Mouse (Mus musculus) ES-E14 (cell line): ENCODE measurements at regions not wholly inside any gene's neighbourhood (a gene's known extent, or its start where the extent isn't known, plus 50 kb on each side); places are given as distances from the start of the nearest gene placed in this dataset.
A peak's percentile ranks its signal among the peaks of the same experiment; 100 is the strongest.

Experiments used
- DNase-seq: peaks from one replicate; pipeline ENCODE4 v3.0.0-alpha.2; 2013; ENCODE audit warnings: low read depth, low spot score
- H3K27ac ChIP-seq: 2 replicates; pipeline ENCODE4 v1.5.1; 2012; ENCODE audit warnings: low read depth, mild to moderate bottlenecking, low read length, moderate library complexity, mixed read lengths; ENCODE audit not compliant: poor library complexity, insufficient read depth, severe bottlenecking
- H3K36me3 ChIP-seq: 2 replicates; pipeline ENCODE4 v1.6.1; 2012; ENCODE audit warnings: mild to moderate bottlenecking, low read length, moderate library complexity, mixed read lengths; ENCODE audit not compliant: control insufficient read depth, poor library complexity, insufficient read depth, severe bottlenecking
- H3K4me1 ChIP-seq, 2 experiments: fragments of 150-350 bp in 1 of 2; sonication (generic) in 1 of 2; 2 replicates each; pipeline ENCODE4 v1.6.1; 2012; ENCODE audit warnings: low read length in 2 of 2, mild to moderate bottlenecking in 1 of 2, mixed read lengths in 1 of 2; ENCODE audit not compliant: control insufficient read depth in 2 of 2, insufficient read depth in 2 of 2, poor library complexity in 1 of 2
- H3K4me3 ChIP-seq, 2 experiments: fragments of 150-350 bp in 1 of 2; sonication (generic) in 1 of 2; 2 replicates each; pipeline ENCODE4 v1.5.1; 2012; ENCODE audit warnings: low read length in 2 of 2, low read depth in 1 of 2, mild to moderate bottlenecking in 1 of 2, mixed read lengths in 1 of 2; ENCODE audit not compliant: insufficient read depth in 1 of 2, poor library complexity in 1 of 2, severe bottlenecking in 1 of 2
- H3K9ac ChIP-seq: 2 replicates; pipeline ENCODE4 v1.6.1; 2012; ENCODE audit warnings: low read depth, mild to moderate bottlenecking, low read length, mixed read lengths; ENCODE audit not compliant: poor library complexity, insufficient read depth, severe bottlenecking
- H3K9me3 ChIP-seq: fragments of 150-350 bp; sonication (generic); 2 replicates; pipeline ENCODE4 v1.6.1; 2012; ENCODE audit warnings: low read depth, mild to moderate bottlenecking, low read length; ENCODE audit not compliant: control insufficient read depth, insufficient read depth
- CHD2 ChIP-seq: IDR thresholded peaks from 2 replicates; pipeline ENCODE4 v1.6.1; 2014; ENCODE audit warnings: mild to moderate bottlenecking, low read depth, low read length, inconsistent platforms
- HCFC1 ChIP-seq: IDR thresholded peaks from 2 replicates; pipeline ENCODE4 v1.6.1; 2012; ENCODE audit warnings: low read length, inconsistent platforms, borderline replicate concordance; ENCODE audit not compliant: insufficient read depth
- MAFK ChIP-seq: IDR thresholded peaks from 2 replicates; pipeline ENCODE4 v1.6.1; 2014; ENCODE audit warnings: mild to moderate bottlenecking, low read depth, low read length, inconsistent platforms; ENCODE audit not compliant: insufficient read depth
- ZC3H11A ChIP-seq: IDR thresholded peaks from 2 replicates; pipeline ENCODE4 v1.6.1; 2012; ENCODE audit warnings: low read depth, mild to moderate bottlenecking, inconsistent platforms, low read length, borderline replicate concordance
- ZNF384 ChIP-seq: IDR thresholded peaks from 2 replicates; pipeline ENCODE4 v1.6.1; 2012; ENCODE audit warnings: low read depth, low read length, inconsistent platforms
- in situ Hi-C, 2 experiments: fragments of 600-800 bp; cut with MboI; formaldehyde crosslinking; loops; one replicate each; pipeline ENCODE4 v1.15.1; 2025; ENCODE audit warnings: low sequenced_read_pairs in 2 of 2, inconsistent platforms in 1 of 2; ENCODE audit not compliant: unreplicated experiment in 2 of 2

DNA sequence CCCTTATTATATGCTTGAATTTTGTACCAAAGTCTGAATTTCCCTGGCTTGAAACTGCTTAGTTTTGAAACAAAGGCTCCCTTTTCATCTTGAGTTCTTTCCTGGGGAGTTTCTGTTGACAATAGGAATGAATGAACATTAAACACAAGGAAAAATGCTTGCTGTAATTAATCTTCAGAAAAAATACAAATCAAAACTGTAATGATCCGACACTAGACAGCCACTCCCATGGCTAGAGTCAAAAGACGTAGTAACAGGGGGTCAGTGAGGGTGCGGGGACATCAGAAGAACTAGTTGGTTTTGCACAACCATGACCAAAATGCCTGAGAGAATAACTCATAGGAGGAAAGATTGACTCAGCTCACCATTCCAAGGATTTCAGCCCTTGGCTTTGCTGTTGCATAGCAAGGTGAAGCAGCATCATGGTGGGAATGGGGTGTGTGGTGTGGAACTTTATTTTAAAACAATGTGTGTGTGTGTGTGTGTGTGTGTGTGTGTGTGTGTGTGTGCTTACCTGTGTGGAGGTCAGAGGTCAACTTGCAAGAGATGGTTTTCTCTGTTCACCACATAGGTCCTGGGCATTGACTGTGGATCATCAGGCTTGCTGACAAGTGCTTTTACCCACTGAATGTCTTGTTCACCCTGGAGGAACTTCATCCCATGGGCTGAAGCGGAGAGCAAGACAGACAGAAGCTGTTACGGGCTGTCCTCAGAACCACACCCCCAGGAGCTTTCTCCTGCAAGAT is 63.2 kb upstream of the Agps start:
- Histone ChIP-seq H3K4me1 (peaks cover 15 to 16% of the 10 kb centered on the region in 2 experiments), H3K9me3 (no peaks in the 10 kb centered on the region), H3K36me3 (no peaks in the 10 kb centered on the region), H3K9ac (peak overlapping the region; percentile 22; the same call in 1 of the 2 replicates), H3K4me3 (peak overlapping the region in 1 of 2 experiments; percentile 1; a peak in 1 of 4 replicates), H3K27ac (peak overlapping the region; percentile 82; the same call in 1 of the 2 replicates)
- DNase-seq = no peak
- no peak for TF ChIP-seq CHD2
- TF ChIP-seq ZNF384 = no peak
- in situ Hi-C loops = no loop called here

DNA sequence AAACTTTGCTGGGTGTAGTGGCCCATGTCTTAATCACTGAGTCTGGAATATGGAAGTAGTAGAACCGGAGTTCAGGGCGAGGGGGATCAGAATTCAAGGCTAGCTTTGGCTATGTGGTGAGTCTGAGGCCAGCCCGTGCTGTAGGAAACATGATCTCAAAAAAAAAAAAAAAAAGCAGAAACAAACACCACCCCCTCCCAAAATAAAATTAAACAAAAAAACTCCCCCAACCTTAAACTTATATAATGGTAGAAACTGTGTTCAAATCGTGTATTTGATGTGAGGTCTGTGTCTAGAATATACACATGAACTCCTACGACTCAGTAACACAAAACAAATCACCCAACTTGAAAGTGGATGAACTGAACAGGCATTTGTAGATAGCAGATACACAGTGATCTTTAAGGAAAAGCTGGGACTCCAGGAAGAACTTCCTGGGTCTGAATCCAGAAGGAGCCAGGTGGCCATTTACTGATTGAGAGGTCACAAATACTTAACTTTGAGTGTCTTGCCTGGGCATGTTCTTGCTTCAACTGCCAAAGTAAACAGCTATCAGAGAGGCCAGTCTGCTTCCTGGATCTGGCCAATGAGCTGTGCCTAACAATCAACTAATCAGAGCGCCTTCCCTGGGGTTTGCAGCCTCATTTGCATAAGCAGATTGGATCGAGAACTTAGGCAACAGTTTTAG is 63.6 kb upstream of the Nfe2l2 start:
- no peak overlapping the region; the same call in 1 of the 2 replicates for H3K9ac ChIP-seq
- peak overlapping the region in 1 of 2 experiments; percentile 27; a peak in 1 of 4 replicates for H3K4me3 ChIP-seq
- DNase-seq = peak; percentile 48
- H3K36me3 ChIP-seq = no peaks in the 10 kb centered on the region
- H3K4me1 ChIP-seq = peaks cover 16 to 20% of the 10 kb centered on the region in 2 experiments
- in situ Hi-C loops = no loop called here
- peak overlapping the region; percentile 82 for H3K27ac ChIP-seq
- TF ChIP-seq CHD2 (no peak), ZNF384 (peak; percentile 75; the same call in 1 of the 2 replicates)
- no peaks in the 10 kb centered on the region for H3K9me3 ChIP-seq

DNA sequence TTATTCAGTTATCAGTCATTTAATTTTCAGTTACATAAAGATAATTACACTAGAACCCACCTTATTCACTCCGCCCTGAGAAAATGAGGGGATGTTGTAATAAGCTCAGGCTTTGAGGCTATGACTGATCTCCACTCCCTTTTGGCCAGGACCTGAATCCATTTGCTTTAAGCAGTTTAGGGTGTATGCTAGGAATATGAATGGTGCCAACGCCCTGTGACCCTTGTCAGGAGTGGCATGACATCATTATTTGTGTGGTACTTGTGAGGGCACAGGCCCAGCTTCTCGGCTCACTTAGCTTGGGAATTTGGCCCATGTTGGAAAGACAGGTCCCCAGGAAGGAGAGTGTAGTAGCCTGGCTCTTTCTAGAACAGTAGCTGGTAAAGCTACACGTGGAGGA is 61.0 kb upstream of the Nfe2l2 start:
- H3K9ac ChIP-seq = no peak overlapping the region
- no peak for DNase-seq
- in situ Hi-C loops = no loop called here
- no peaks in the 10 kb centered on the region for H3K9me3 ChIP-seq
- H3K4me3 ChIP-seq = no peak overlapping the region
- no peak overlapping the region for H3K27ac ChIP-seq
- TF ChIP-seq ZC3H11A = no peak
- TF ChIP-seq MAFK = no peak
- H3K36me3 ChIP-seq = no peaks in the 10 kb centered on the region
- H3K4me1 ChIP-seq = peaks cover 12 to 19% of the 10 kb centered on the region in 2 experiments

DNA sequence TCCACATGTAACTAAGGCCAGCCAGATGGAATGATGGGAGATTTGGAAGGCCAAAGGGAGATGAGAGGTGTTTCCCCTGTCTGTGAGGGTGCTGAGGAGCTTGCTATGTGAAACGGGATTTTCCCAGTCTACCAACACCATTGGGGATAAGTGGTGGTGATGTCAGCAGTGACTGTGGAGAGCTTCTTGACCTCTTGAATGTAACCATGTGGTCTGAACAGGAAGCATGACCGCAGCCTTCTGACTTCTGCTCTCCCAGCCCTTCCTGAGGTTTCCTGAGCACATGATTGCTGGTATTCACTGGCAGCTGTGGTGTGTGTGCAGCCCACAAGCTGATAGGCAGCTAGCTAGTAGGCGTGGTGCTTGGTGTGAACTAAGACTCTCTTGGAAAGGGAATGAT is 58.8 kb upstream of the Nfe2l2 start:
- Histone ChIP-seq H3K4me1 (peaks cover 11 to 21% of the 10 kb centered on the region in 2 experiments), H3K27ac (no peak overlapping the region), H3K36me3 (no peaks in the 10 kb centered on the region), H3K9ac (no peak overlapping the region), H3K9me3 (no peaks in the 10 kb centered on the region), H3K4me3 (no peak overlapping the region)
- no peak for DNase-seq
- TF ChIP-seq CHD2 (no peak), HCFC1 (no peak), ZC3H11A (no peak), MAFK (no peak), ZNF384 (no peak)
- in situ Hi-C loops = no loop called here

DNA sequence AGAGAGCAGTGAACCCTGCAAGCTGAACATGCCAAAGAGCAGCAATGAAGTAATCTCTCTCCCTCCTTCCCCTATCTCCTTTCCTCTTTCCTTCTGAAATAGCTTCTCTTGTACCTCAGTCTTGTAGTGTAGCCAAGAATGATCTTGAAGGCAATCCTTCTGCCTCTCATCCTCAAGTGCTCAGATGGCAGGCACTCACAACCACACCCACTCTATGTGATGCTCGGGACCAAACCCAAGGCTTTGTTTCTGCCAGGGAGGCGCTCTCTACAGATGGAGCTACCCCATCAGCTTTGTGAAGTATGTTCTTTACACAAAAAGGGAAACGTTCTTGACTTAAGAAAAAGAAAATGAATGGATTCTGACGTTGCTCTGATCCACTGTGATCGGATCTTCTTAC is 57.6 kb upstream of the Nfe2l2 start:
- TF ChIP-seq ZC3H11A = no peak
- no peak for TF ChIP-seq ZNF384
- TF ChIP-seq CHD2 = no peak
- no peak for TF ChIP-seq MAFK
- no peak for TF ChIP-seq HCFC1
- Histone ChIP-seq H3K27ac (no peak overlapping the region), H3K4me1 (peaks cover 8 to 20% of the 10 kb centered on the region in 2 experiments; a peak in 3 of 4 replicates), H3K9ac (no peak overlapping the region), H3K9me3 (no peaks in the 10 kb centered on the region), H3K36me3 (no peaks in the 10 kb centered on the region), H3K4me3 (no peak overlapping the region)
- no peak for DNase-seq
- in situ Hi-C loops = no loop called here
